Mouse (Mus musculus): ENCODE data around the gene Prrx2.

- TF ChIP-seq CTCF (IDR thresholded peaks at IDR 0.05; ENCODE audit: extremely low read depth, insufficient read length, insufficient replicate concordance, low read depth, low read length) (no peak), POLR2A (IDR thresholded peaks at IDR 0.05; ENCODE audit: low read depth, low read length) (no peak)
These were observed 12.3 kb upstream of the Prrx2 start for GRCm38 (mm10) chr2:30822460-30822859.

Measured in small intestine, adult 2 months (tissue).